9 mouse cellular contexts compared by ENCODE assay signal in the genomic region with DNA sequence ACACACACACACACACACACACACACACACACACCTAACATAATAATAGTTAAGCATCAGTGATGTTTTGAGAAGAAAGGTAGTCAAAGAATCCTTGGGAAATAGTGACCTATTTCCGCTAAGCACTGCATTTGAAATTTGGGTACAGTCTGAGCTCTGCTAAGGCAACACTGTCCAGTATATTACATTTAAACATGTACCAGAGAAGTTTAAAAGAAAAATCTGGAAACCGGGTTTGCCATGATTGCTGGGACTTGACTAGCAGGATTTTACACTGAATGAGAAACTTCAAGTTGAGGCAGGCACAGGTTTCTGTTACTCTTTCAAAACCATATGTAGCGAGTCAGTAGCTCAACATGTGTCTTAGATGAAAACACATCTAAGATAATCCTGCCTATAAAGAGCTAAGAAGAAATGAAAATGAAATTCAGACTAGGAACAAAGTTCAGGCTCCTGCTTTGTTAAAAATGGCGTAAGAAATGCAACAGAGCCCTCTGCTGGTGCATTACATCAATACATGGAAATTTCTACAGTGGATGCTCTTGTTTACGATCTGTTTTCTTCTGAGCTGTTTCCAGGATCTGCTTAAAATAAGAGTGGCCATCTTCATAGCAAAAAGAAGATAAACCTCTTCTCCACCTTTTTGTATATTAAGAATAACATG. TPM values are rescaled to one million over a fixed set of nuclear protein-coding genes. Genes with fewer than 3 reads are reported as not detected.
DNase-seq lines count a peak whose midpoint lies in the region; ATAC-seq lines count a peak whose summit lies in the region.
"Had no signal": no experiment of that assay in that cellular context is flagged by ENCODE, and none has a peak within 500 bp of the region (broad histone marks: within the 10 kb centered on the region; RNA-seq: fewer than 3 reads in every experiment).

No protein-coding gene starts in this region.

- H3K9ac ChIP-seq in forebrain, embryonic 14.5 days (ENCODE audit: low read length): no peak overlapping the region
- H3K9ac ChIP-seq in midbrain, embryonic 16.5 days (ENCODE audit: low read depth, low read length): no peak overlapping the region

- DNase-seq in left cerebral cortex, adult 18-20 months (ENCODE audit: low spot score in 2 of 2): peak; percentile 22 to 41
- DNase-seq in left cerebral cortex, postnatal 36 days (ENCODE audit: low spot score in 2 of 2): no peak
- peak; percentile 20 for DNase-seq in WW6 (ENCODE audit: low read depth, low spot score)
- DNase-seq in forebrain, embryonic 14.5 days (ENCODE audit: low spot score): peak; percentile 77
- no peak for DNase-seq in spleen, adult 18-20 months
- DNase-seq in adrenal gland, adult 18-20 months (ENCODE audit: low spot score in 2 of 2): no peak
- DNase-seq in thymus, adult 18-20 months: no peak

- H3K4me2 ChIP-seq in forebrain, embryonic 14.5 days (ENCODE audit: low read length): no peak overlapping the region
- H3K4me2 ChIP-seq in midbrain, embryonic 16.5 days (ENCODE audit: low read length): no peak overlapping the region

- no peaks in the 10 kb centered on the region for H3K36me3 ChIP-seq in forebrain, embryonic 14.5 days (ENCODE audit: control insufficient read depth, insufficient read depth, low read length)
- no peaks in the 10 kb centered on the region for H3K36me3 ChIP-seq in midbrain, embryonic 16.5 days (ENCODE audit: control insufficient read depth, insufficient read depth, low read length)

- no peaks in the 10 kb centered on the region for H3K27me3 ChIP-seq in forebrain, embryonic 14.5 days (replicated peaks; ENCODE audit: control insufficient read depth, insufficient read depth, low read length)
- H3K27me3 ChIP-seq in midbrain, embryonic 16.5 days (ENCODE audit: control insufficient read depth, insufficient read depth, low read depth, low read length): no peaks in the 10 kb centered on the region

- H3K4me3 ChIP-seq in forebrain, embryonic 14.5 days (ENCODE audit: low read depth, low read length): no peak overlapping the region
- no peak overlapping the region for H3K4me3 ChIP-seq in midbrain, embryonic 16.5 days (ENCODE audit: low read depth, low read length)

- 37% methylated on average over 5 of the region's 5 CpGs for WGBS in forebrain, embryonic 14.5 days
- 32% methylated on average over 5 of the region's 5 CpGs for WGBS in midbrain, embryonic 16.5 days

- intact Hi-C loops in left cerebral cortex, postnatal 36 days (cut with DNase I): loop anchor here (1.0 to 5.0 kb wide), 2 partner anchors 125 to 944 kb away; no protein-coding TSS in a partner anchor

- peak; percentile 79 for ATAC-seq in forebrain, embryonic 14.5 days
- ATAC-seq in midbrain, embryonic 16.5 days: peak; percentile 80

- no peak overlapping the region for H3K27ac ChIP-seq in forebrain, embryonic 14.5 days (ENCODE audit: low read depth, low read length)
- no peak overlapping the region for H3K27ac ChIP-seq in midbrain, embryonic 16.5 days (ENCODE audit: low read length)

- no peaks in the 10 kb centered on the region for H3K9me3 ChIP-seq in forebrain, embryonic 14.5 days (replicated peaks; ENCODE audit: control insufficient read depth, low read length)
- H3K9me3 ChIP-seq in midbrain, embryonic 16.5 days (replicated peaks; ENCODE audit: control insufficient read depth, low read length, poor library complexity, severe bottlenecking): no peaks in the 10 kb centered on the region

- no peaks in the 10 kb centered on the region for H3K4me1 ChIP-seq in forebrain, embryonic 14.5 days (ENCODE audit: control insufficient read depth, insufficient read depth, low read length)
- H3K4me1 ChIP-seq in midbrain, embryonic 16.5 days (ENCODE audit: control insufficient read depth, insufficient read depth, low read length): no peaks in the 10 kb centered on the region

RNA-seq across cellular contexts. Expression of a gene that starts 39.7 kb away (rescaled TPM):
- total RNA-seq in left cerebral cortex, adult 18-20 months (2021): not detected
- not detected for total RNA-seq in left cerebral cortex, postnatal 36 days (2021)
- polyA plus RNA-seq in forebrain, embryonic 14.5 days (2014; fragmentation: Nextera tagmentation; extraction: Ambion mirVana): not detected in 2 replicates
- not detected in 2 replicates for polyA plus RNA-seq in midbrain, embryonic 16.5 days (2015; fragmentation: Nextera tagmentation; extraction: Ambion mirVana)
- total RNA-seq in adrenal gland, adult 18-20 months (2021): not detected
- total RNA-seq: layer of hippocampus, postnatal 10 days had no signal

Comparison
In these comparisons a context has a peak if more than half of its experiments do, and no peak if none do; other contexts are left out.
1. DNase-seq: peak in left cerebral cortex, adult 18-20 months (2 of 2), WW6 (single experiment) and forebrain, embryonic 14.5 days (single experiment); none in left cerebral cortex, postnatal 36 days (0 of 2), spleen, adult 18-20 months (0 of 2), adrenal gland, adult 18-20 months (0 of 2) and thymus, adult 18-20 months (0 of 2).